16 mouse cellular contexts compared by ENCODE assay signal in the genomic region with DNA sequence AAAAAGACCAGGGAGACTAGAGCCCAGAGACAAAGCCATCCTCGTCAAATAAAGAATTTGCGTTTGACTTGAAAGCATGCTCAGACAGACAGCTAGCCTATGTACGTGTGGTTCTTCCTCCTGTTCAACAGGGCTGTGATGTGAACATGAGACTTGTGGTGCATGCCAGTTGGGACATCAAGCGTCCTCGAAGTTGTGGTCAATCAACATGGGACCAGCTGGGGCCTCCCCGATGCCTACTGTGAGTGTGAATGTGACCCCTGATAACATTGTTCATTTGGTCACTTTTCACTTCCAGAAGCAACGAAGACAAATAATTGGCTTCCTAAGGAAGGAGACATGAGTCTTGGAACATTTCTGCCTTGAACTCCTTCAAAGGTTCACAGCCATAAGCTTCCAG.
"Had no signal": no experiment of that assay in that cellular context is flagged by ENCODE, and none has a peak within 500 bp of the region (broad histone marks: within the 10 kb centered on the region; RNA-seq: fewer than 3 reads in every experiment).

No protein-coding gene starts in this region.

- H3K9ac ChIP-seq: neural tube, embryonic 13.5 days; neural tube, embryonic 15.5 days; stomach, embryonic 15.5 days had no signal

- H3K36me3 ChIP-seq: neural tube, embryonic 13.5 days; neural tube, embryonic 15.5 days; stomach, embryonic 15.5 days had no signal

- DNase-seq: retina, postnatal 1 day; right cerebral cortex, adult 18-20 months; right cerebral cortex, postnatal 14 days; right cerebral cortex, postnatal 25 days; right cerebral cortex, postnatal 4 days; spleen, adult 18-20 months; thymus, adult 18-20 months; thymus, adult 2 months; thymus, postnatal 14 days; thymus, postnatal 25 days; thymus, postnatal 36 days; thymus, postnatal 4 days had no signal

- H3K27ac ChIP-seq: neural tube, embryonic 13.5 days; neural tube, embryonic 15.5 days; stomach, embryonic 15.5 days; stomach, postnatal 0 days had no signal

- H3K27me3 ChIP-seq: neural tube, embryonic 13.5 days; neural tube, embryonic 15.5 days; stomach, embryonic 15.5 days had no signal

- H3K4me2 ChIP-seq: neural tube, embryonic 13.5 days; neural tube, embryonic 15.5 days; stomach, embryonic 15.5 days had no signal

- H3K4me3 ChIP-seq: neural tube, embryonic 13.5 days; neural tube, embryonic 15.5 days; stomach, embryonic 15.5 days had no signal

- H3K4me1 ChIP-seq: neural tube, embryonic 13.5 days; neural tube, embryonic 15.5 days; stomach, embryonic 15.5 days had no signal

- H3K9me3 ChIP-seq: neural tube, embryonic 13.5 days; neural tube, embryonic 15.5 days; stomach, embryonic 15.5 days had no signal
